Mouse (Mus musculus): ENCODE results near the gene Mcam. TPM values are rescaled to one million over a fixed set of nuclear protein-coding genes. Genes with fewer than 3 reads are reported as not detected.
A peak's percentile ranks its signal among the peaks of the same experiment; 100 is the strongest.

Gene Mcam
- polyA plus RNA-seq, 1 experiment from 2014 or later: 12.9 TPM

GRCm38 (mm10) chr9:44159886-44160285, 25.6 kb downstream of the Mcam start:
- Histone ChIP-seq H3K4me3 (ENCODE audit: low read depth, low read length) (no peak overlapping the region), H3K4me1 (replicated peaks; ENCODE audit: control insufficient read depth, insufficient read depth, low read length) (no peaks in the 10 kb centered on the region), H3K36me3 (ENCODE audit: control insufficient read depth, insufficient read depth, low read length) (peaks cover 5% of the 10 kb centered on the region), H3K9me3 (ENCODE audit: control insufficient read depth, low read length) (no peaks in the 10 kb centered on the region), H3K27ac (ENCODE audit: low read depth, low read length) (no peak overlapping the region), H3K4me2 (ENCODE audit: low read depth, low read length, severe bottlenecking) (no peak overlapping the region), H3K9ac (ENCODE audit: low read length) (no peak overlapping the region), H3K27me3 (ENCODE audit: control insufficient read depth, insufficient read depth, low read length) (no peaks in the 10 kb centered on the region)
- DNase-seq (ENCODE audit: low spot score): no peak
- ATAC-seq (replicated peaks; ENCODE audit: low FRiP score): no peak
- 87% methylated on average over 3 of the region's 3 CpGs for WGBS

DNA sequence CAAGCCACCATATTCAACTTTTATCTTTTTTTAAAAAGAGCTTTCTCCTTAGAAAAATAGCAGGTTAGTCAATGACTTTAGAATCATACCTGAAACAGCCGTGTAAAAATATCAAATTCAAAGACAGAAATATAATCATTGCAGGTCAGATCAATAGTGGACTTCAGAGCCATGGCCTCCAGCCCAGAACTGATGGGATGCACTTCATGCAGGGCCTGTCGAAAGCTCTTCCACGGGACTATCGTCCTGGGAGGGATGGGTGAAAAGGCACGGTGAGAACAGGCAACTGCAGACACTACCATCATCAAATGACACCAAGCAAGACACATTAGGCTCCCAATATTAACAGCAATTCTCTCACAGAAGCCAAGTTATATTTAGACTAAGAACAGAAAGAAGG, 34.7 kb downstream of the Mcam start:
- Histone ChIP-seq H3K4me1 (replicated peaks; ENCODE audit: control insufficient read depth, insufficient read depth, low read length) (no peaks in the 10 kb centered on the region), H3K4me2 (ENCODE audit: low read depth, low read length, severe bottlenecking) (no peak overlapping the region), H3K9ac (ENCODE audit: low read length) (no peak overlapping the region), H3K4me3 (ENCODE audit: low read depth, low read length) (no peak overlapping the region), H3K27me3 (ENCODE audit: control insufficient read depth, insufficient read depth, low read length) (no peaks in the 10 kb centered on the region), H3K36me3 (ENCODE audit: control insufficient read depth, insufficient read depth, low read length) (no peaks in the 10 kb centered on the region; the same call in 1 of the 2 replicates), H3K9me3 (ENCODE audit: control insufficient read depth, low read length) (no peaks in the 10 kb centered on the region), H3K27ac (ENCODE audit: low read depth, low read length) (no peak overlapping the region)
- ATAC-seq (replicated peaks; ENCODE audit: low FRiP score) (no peak), DNase-seq (ENCODE audit: low spot score) (no peak)
- 91% methylated on average over 5 of the region's 5 CpGs for whole genome bisulfite sequencing

GRCm38 (mm10) chr9:44170691-44171151, 36.5 kb downstream of the Mcam start:
- Histone ChIP-seq H3K9ac (ENCODE audit: low read length) (no peak overlapping the region), H3K27me3 (ENCODE audit: control insufficient read depth, insufficient read depth, low read length) (no peaks in the 10 kb centered on the region), H3K27ac (ENCODE audit: low read depth, low read length) (no peak overlapping the region), H3K4me1 (replicated peaks; ENCODE audit: control insufficient read depth, insufficient read depth, low read length) (no peaks in the 10 kb centered on the region), H3K36me3 (ENCODE audit: control insufficient read depth, insufficient read depth, low read length) (no peaks in the 10 kb centered on the region; the same call in 1 of the 2 replicates), H3K4me2 (ENCODE audit: low read depth, low read length, severe bottlenecking) (no peak overlapping the region), H3K4me3 (ENCODE audit: low read depth, low read length) (no peak overlapping the region), H3K9me3 (ENCODE audit: control insufficient read depth, low read length) (no peaks in the 10 kb centered on the region)
- ATAC-seq (replicated peaks; ENCODE audit: low FRiP score) (no peak), DNase-seq (ENCODE audit: low spot score) (no peak)
- WGBS: 90% methylated on average over 3 of the region's 3 CpGs

DNA sequence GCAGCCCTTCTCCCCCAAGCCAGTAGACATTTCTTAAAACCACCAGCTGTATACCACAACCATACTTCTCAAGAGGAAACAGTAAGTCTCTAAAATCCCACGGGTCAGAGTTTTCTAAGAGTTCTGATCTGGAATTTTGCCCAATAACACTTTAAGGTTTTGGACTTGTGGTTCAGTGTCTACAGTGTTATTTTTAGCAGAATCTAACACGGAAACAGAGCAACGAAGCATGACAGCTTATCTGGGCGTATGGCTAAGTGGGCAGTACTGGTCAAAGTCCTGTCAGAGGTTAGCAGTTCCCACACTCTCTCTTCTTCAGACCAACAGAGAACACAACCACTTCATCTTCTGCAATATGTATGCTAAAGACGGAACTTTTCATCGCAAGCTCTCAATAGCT, 41.3 kb downstream of the Mcam start:
- Histone ChIP-seq H3K27me3 (ENCODE audit: control insufficient read depth, insufficient read depth, low read length) (no peaks in the 10 kb centered on the region), H3K27ac (ENCODE audit: low read depth, low read length) (no peak overlapping the region), H3K4me3 (ENCODE audit: low read depth, low read length) (no peak overlapping the region), H3K9me3 (ENCODE audit: control insufficient read depth, low read length) (no peaks in the 10 kb centered on the region), H3K4me1 (replicated peaks; ENCODE audit: control insufficient read depth, insufficient read depth, low read length) (no peaks in the 10 kb centered on the region), H3K36me3 (ENCODE audit: control insufficient read depth, insufficient read depth, low read length) (no peaks in the 10 kb centered on the region; the same call in 1 of the 2 replicates), H3K9ac (ENCODE audit: low read length) (no peak overlapping the region), H3K4me2 (ENCODE audit: low read depth, low read length, severe bottlenecking) (no peak overlapping the region)
- WGBS: 87% methylated on average over 6 of the region's 6 CpGs
- ATAC-seq (replicated peaks; ENCODE audit: low FRiP score) (no peak), DNase-seq (ENCODE audit: low spot score) (no peak)

GRCm38 (mm10) chr9:44175957-44176356, 41.7 kb downstream of the Mcam start:
- no peaks in the 10 kb centered on the region for H3K4me1 ChIP-seq (replicated peaks; ENCODE audit: control insufficient read depth, insufficient read depth, low read length)
- no peak overlapping the region for H3K4me2 ChIP-seq (ENCODE audit: low read depth, low read length, severe bottlenecking)
- WGBS: 95% methylated on average over 1 of the region's 1 CpGs
- H3K27ac ChIP-seq (ENCODE audit: low read depth, low read length): no peak overlapping the region
- DNase-seq (ENCODE audit: low spot score) (no peak), ATAC-seq (replicated peaks; ENCODE audit: low FRiP score) (no peak)
- H3K27me3 ChIP-seq (ENCODE audit: control insufficient read depth, insufficient read depth, low read length): no peaks in the 10 kb centered on the region
- no peaks in the 10 kb centered on the region for H3K9me3 ChIP-seq (ENCODE audit: control insufficient read depth, low read length)
- H3K4me3 ChIP-seq (ENCODE audit: low read depth, low read length): no peak overlapping the region
- H3K9ac ChIP-seq (ENCODE audit: low read length): no peak overlapping the region
- no peaks in the 10 kb centered on the region; the same call in 1 of the 2 replicates for H3K36me3 ChIP-seq (ENCODE audit: control insufficient read depth, insufficient read depth, low read length)

GRCm38 (mm10) chr9:44177405-44177804, 43.1 kb downstream of the Mcam start:
- no peak overlapping the region for H3K27ac ChIP-seq (ENCODE audit: low read depth, low read length)
- no peak overlapping the region for H3K4me2 ChIP-seq (ENCODE audit: low read depth, low read length, severe bottlenecking)
- no peaks in the 10 kb centered on the region; the same call in 1 of the 2 replicates for H3K36me3 ChIP-seq (ENCODE audit: control insufficient read depth, insufficient read depth, low read length)
- ATAC-seq (replicated peaks; ENCODE audit: low FRiP score) (no peak), DNase-seq (ENCODE audit: low spot score) (no peak)
- no peaks in the 10 kb centered on the region for H3K4me1 ChIP-seq (replicated peaks; ENCODE audit: control insufficient read depth, insufficient read depth, low read length)
- no peaks in the 10 kb centered on the region for H3K9me3 ChIP-seq (ENCODE audit: control insufficient read depth, low read length)
- no peak overlapping the region for H3K4me3 ChIP-seq (ENCODE audit: low read depth, low read length)
- no peak overlapping the region for H3K9ac ChIP-seq (ENCODE audit: low read length)
- no peaks in the 10 kb centered on the region for H3K27me3 ChIP-seq (ENCODE audit: control insufficient read depth, insufficient read depth, low read length)
- 90% methylated on average over 2 of the region's 2 CpGs for WGBS

DNA sequence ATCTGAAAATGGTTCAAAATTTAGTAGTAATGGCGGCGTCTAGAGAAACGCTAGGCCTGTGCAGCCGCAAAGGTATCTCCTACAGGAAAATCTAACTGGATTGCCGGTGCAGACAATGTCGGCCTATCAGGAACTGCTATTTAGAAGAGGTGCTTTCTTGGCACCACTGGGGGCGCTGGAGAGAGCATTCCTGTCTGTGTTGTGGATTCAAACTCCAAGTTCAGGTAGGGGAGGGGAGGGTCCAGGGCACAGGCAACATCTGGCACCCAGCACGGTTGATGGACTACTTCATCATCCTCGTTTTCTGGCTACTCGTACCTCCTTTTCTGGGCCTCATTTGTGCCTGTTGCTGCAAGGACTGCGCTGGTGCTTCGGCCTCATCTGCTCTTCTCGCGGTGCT, 44.1 kb downstream of the Mcam start:
- no peaks in the 10 kb centered on the region for H3K27me3 ChIP-seq (ENCODE audit: control insufficient read depth, insufficient read depth, low read length)
- WGBS: 90% methylated on average over 14 of the region's 14 CpGs
- no peak overlapping the region for H3K4me2 ChIP-seq (ENCODE audit: low read depth, low read length, severe bottlenecking)
- H3K4me3 ChIP-seq (ENCODE audit: low read depth, low read length): no peak overlapping the region
- H3K9me3 ChIP-seq (ENCODE audit: control insufficient read depth, low read length): no peaks in the 10 kb centered on the region
- no peaks in the 10 kb centered on the region; the same call in 1 of the 2 replicates for H3K36me3 ChIP-seq (ENCODE audit: control insufficient read depth, insufficient read depth, low read length)
- no peaks in the 10 kb centered on the region for H3K4me1 ChIP-seq (replicated peaks; ENCODE audit: control insufficient read depth, insufficient read depth, low read length)
- no peak overlapping the region for H3K27ac ChIP-seq (ENCODE audit: low read depth, low read length)
- DNase-seq (ENCODE audit: low spot score): peak; percentile 55
- ATAC-seq (replicated peaks; ENCODE audit: low FRiP score): no peak
- no peak overlapping the region for H3K9ac ChIP-seq (ENCODE audit: low read length)

GRCm38 (mm10) chr9:44178811-44179210, 44.5 kb downstream of the Mcam start:
- no peak for ATAC-seq (replicated peaks; ENCODE audit: low FRiP score)
- Histone ChIP-seq H3K4me1 (replicated peaks; ENCODE audit: control insufficient read depth, insufficient read depth, low read length) (no peaks in the 10 kb centered on the region), H3K27ac (ENCODE audit: low read depth, low read length) (no peak overlapping the region), H3K27me3 (ENCODE audit: control insufficient read depth, insufficient read depth, low read length) (no peaks in the 10 kb centered on the region), H3K9ac (ENCODE audit: low read length) (no peak overlapping the region), H3K4me3 (ENCODE audit: low read depth, low read length) (no peak overlapping the region), H3K4me2 (ENCODE audit: low read depth, low read length, severe bottlenecking) (no peak overlapping the region), H3K9me3 (ENCODE audit: control insufficient read depth, low read length) (no peaks in the 10 kb centered on the region), H3K36me3 (ENCODE audit: control insufficient read depth, insufficient read depth, low read length) (no peaks in the 10 kb centered on the region; the same call in 1 of the 2 replicates)
- DNase-seq (ENCODE audit: low spot score): no peak
- 99% methylated on average over 12 of the region's 12 CpGs for WGBS

GRCm38 (mm10) chr9:44181537-44181936, 47.3 kb downstream of the Mcam start:
- Histone ChIP-seq H3K4me3 (ENCODE audit: low read depth, low read length) (no peak overlapping the region), H3K9me3 (ENCODE audit: control insufficient read depth, low read length) (no peaks in the 10 kb centered on the region), H3K4me1 (replicated peaks; ENCODE audit: control insufficient read depth, insufficient read depth, low read length) (no peaks in the 10 kb centered on the region), H3K4me2 (ENCODE audit: low read depth, low read length, severe bottlenecking) (no peak overlapping the region), H3K27ac (ENCODE audit: low read depth, low read length) (no peak overlapping the region), H3K9ac (ENCODE audit: low read length) (no peak overlapping the region), H3K36me3 (ENCODE audit: control insufficient read depth, insufficient read depth, low read length) (no peaks in the 10 kb centered on the region; the same call in 1 of the 2 replicates), H3K27me3 (ENCODE audit: control insufficient read depth, insufficient read depth, low read length) (no peaks in the 10 kb centered on the region)
- DNase-seq (ENCODE audit: low spot score): no peak
- ATAC-seq (replicated peaks; ENCODE audit: low FRiP score): no peak
- WGBS: 94% methylated on average over 5 of the region's 5 CpGs
